Mouse (Mus musculus): Measurements from ENCODE around the gene Dgkd.
"Not testable (repeated sequence)": the region's sequence is repeated elsewhere in the genome, so short reads cannot be mapped to it uniquely, and the experiment has no call there.

Gene Dgkd

GRCm38 (mm10) chr1:87852892-87853600 is at the start of gene Dgkd:
Gene Dgkd, plus strand, starts transcription at chr1:87853287.
- peak; percentile 53 for DNase-seq (ENCODE audit: low read depth)

DNA sequence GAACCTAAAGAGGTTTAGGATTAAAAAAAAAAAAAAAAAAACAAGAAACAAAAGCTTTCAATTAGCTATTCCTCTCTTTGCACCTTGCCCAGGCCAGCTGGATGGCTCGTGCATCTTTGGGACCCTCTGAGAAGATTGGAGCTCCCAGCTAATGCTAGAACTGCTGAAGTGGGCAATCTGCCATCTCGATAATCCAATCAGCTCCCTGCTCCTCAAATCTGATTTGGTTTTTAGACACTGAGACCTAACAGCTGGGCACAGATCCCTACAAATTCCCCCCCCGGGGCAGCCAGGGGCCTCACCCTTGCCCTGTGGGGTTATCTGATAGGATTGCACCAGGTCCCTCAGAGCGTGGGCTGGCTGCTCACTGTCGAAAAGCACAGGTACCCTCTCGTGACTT is 49.5 kb upstream of the Dgkd start, which contains the start of gene Sag:
TSS of gene Sag (plus strand) at position 105 of the 400 bp plus-strand sequence.
- DNase-seq (ENCODE audit: low read depth), result no peak

DNA sequence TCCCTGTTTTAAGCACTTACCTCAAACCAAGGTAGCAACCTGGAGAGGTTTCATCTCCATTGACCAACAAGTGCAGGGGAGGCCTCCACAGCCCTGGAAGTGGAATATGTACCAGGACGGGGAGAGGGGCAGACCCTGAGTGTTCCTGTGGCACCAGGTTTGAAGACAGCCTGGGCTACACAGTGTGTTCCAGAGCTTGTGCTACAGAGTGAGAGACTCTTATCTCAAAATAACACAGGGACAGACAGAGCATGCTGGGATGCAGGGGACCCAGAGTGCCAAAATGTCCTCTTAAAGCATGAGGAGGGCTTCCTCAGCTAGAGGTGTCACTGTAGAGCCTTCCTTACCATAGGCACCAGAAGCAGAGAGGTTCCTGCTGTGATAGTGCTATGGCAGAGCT is 45.3 kb upstream of the Dgkd start:
- DNase-seq (ENCODE audit: low read depth), result no peak

DNA sequence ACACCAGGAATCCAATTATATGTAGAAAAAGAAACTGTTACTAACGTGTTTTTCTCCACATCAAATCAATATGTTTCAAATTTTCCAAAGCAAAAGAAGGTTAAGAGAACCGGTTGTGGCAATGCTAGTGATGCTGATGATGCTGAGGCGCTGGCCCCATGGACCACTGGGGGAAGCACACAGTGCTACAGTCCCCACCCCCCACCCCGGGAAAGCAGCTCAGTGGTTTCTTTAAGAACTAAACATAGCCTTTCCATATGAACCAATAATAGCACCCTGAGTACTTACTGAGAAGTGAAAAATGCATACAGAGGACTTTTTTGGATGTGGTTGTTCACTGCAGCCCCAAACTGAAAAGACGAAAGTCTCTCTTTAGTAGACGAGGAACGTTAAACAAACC is 41.7 kb upstream of the Dgkd start:
- DNase-seq (ENCODE audit: low read depth), result no peak

DNA sequence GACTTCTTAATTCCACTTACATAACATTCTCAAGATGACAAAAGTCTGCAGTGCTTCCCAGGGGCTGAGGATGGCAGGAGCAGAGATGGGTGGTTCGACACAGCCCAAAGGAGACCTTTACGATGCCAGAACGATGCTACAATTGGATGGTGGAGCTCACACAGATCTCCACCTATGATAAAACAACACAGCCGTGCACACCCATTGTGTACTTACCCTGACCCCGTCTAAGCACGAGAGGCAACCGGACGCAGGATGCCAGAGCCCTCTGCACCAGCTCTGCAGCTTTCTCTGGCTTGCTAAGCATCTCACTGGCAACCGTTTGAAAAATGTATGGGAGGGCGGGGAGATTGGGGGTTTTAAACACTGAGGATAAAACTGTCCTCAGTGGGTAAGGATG is 41.0 kb upstream of the Dgkd start:
- DNase-seq (ENCODE audit: low read depth), result no peak

GRCm38 (mm10) chr1:87813155-87813554 is 39.9 kb upstream of the Dgkd start:
- no peak for DNase-seq (ENCODE audit: low read depth)

- no peak for DNase-seq (ENCODE audit: low read depth)
These were observed 39.4 kb upstream of the Dgkd start for GRCm38 (mm10) chr1:87813681-87814080.

DNA sequence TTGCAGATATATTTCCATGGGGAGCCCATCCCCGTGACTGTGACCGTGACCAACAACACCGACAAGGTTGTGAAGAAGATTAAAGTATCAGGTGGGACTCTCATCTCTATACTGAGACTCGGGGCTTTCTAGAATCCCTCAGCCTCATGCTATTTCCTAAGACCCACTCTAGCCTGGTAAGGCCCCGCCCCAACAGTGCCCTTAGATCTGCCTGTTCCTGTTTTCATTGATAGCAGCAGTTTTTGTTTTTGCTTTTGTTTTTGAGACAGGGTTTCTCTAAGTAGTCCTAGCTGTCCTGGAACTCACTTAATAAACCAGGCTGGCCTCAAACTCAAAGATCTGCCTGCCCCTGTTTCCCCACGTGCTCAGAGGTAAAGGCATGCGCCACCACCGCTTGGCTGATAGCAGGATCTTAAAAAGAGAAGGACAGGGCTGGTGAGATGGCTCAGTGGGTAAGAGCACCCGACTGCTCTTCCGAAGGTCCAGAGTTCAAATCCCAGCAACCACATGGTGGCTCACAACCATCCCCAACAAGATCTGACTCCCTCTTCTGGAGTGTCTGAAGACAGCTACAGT is 28.6 kb upstream of the Dgkd start:
- DNase-seq (ENCODE audit: low read depth), result no peak

DNA sequence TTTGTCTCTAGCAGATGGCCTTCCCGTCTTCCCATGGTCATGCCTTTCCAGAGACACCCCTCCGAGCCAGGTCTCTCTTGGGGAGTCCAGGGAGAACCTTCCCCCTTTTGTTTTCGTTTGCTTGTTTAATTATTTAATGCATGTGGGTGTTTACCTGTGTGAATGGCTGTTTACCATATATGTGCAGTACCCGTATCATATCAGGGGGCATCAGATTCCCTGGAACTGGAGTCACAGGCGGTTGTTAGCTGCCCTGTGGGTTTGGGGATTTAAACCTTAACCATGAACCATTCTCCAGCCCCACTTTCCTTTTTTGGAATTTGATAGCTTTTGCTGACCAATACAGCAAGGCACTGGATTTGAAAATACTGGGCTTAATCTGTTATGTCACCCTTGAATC is 27.8 kb upstream of the Dgkd start:
- DNase-seq (ENCODE audit: low read depth), result no peak

GRCm38 (mm10) chr1:87825991-87826390 is 27.1 kb upstream of the Dgkd start:
- no peak for DNase-seq (ENCODE audit: low read depth)

DNA sequence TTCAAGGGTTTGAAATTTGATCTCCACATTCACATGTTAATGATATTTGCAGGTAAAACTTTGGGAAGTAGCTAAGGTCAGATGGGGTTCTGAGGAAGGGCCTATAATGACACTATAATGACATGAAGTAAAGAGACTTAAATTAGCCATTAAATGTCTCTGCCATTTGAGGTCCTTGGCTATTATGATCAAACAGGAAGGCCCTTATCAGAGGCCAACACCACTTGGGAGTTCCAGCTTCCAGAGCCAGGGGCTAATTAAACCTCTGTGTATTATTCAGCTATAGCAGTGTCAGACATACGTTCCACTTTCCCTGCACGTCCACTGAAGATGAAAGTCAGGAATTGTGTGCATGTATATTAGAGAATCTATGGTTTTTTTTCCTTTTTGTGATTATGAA is 26.6 kb upstream of the Dgkd start:
- no peak for DNase-seq (ENCODE audit: low read depth)

- not testable (repeated sequence) for DNase-seq (ENCODE audit: low read depth)
These were observed 25.6 kb upstream of the Dgkd start for GRCm38 (mm10) chr1:87827476-87827875.

- no peak for DNase-seq (ENCODE audit: low read depth)
These were observed 24.9 kb upstream of the Dgkd start for GRCm38 (mm10) chr1:87828185-87828584.

DNA sequence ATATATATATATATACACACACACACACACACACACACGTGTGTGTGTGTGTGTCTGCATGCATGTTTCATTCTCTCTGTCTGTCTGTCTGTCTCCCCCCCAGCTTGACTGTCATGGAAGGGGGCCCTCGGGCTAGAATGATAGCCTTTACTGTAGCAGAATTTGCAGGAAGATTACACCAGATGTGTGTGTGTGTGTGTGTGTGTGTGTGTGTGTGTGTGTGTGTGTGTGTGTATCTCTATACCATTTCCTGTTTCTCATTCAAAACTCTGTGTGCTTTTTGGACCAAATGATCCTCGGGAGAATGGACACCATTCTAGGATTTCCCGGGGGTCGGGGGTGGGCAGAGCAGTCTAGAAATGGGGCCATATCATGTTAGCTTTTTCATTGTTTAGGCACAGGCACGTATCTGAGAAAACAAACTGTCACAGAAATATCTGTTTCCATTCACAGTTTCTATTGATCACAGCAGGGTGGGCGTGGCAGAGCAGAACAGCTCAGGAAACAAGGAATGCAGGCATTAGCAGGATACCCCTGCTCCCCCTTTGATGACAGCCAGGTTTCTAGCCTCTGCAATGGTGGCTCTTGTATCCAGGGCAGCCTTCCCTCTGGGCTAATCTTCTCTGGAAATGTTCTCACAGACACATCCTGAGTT is 24.0 kb upstream of the Dgkd start:
- DNase-seq (ENCODE audit: low read depth), result no peak

DNA sequence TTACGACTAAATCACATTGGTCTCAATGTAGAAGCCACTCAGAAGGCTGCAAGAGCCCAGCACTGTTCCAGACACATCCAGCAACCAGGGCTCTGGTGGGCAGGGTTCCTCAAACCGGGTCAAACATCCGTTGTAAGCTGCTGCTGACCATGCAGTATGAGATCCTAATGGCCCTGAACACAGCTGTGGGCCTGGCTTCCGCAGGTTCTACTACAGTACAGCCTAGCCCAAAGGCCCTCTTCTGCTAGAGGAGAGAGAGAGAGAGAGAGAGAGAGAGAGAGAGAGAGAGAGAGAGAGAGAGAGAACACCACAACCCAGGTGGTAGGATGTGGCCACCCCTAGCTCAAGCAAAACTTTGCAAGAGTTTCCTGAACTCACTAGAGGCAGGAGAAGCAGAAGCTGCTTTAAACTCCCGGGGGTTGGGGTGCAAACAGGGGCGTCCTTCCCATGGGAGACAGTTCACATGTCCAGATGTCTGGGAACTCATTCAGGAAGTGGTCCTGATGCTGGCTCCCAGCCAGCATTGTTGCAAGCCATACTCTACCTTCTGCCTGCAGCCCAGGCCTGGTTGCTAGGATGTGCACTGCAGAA is 23.4 kb upstream of the Dgkd start:
- no peak for DNase-seq (ENCODE audit: low read depth)

GRCm38 (mm10) chr1:87836453-87836852 is 16.6 kb upstream of the Dgkd start:
- no peak for DNase-seq (ENCODE audit: low read depth)

DNA sequence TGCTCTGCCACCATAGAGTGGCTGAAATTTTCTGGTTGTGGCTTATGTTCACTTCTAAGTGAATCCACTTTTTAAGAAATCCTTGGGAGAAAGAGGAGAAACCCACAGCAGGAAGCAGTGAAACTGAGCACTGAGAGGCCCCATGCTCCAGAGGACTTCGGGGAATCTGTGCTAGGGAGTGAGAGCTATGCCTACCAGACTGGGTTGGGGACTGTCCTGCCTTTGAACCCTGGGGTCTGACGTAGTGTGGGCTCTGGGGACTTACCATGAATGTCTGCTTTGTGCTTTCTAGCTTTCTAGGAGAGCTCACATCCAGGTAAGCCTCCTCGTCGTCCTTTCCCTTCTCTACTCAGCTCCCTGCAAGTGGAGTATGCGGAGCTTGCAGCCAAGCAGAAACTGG is 16.1 kb upstream of the Dgkd start:
- no peak for DNase-seq (ENCODE audit: low read depth)

DNA sequence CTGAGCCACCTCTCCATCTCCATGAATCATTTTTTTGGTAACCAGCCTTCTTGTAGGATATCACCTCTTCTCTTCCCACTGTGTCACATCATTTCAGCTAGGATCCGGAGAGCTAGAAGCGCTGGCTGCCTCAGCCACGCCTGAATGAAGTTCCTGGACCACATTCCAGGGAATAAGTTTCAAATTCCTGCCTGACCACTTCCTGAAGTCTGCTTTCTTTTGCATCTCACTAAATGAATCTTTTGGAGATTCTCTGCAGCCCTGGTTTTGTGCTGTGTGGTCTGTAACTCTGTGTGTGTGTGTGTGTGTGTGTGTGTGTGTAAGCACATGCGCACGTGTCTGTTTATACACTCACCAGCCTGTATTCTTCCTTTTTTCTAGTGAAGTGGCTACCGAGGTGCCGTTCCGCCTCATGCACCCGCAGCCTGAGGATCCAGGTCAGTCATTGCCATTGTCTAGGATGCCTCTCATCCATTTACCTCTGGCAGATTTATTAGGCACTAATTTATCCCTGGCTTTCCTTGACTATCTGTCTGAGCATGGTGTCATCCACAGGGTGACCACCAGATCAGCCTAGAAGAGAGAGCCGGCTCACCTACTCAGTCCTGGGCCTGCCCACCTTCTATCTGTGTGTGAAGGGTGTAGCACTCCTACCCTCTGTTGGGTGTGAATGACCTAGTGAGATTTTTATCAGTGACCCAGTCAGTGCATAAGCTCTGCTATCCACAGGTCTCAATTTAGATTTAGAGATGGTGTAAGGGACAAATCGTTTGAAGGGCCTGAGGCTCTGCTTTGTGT is 12.5 kb upstream of the Dgkd start:
- no peak for DNase-seq (ENCODE audit: low read depth)

GRCm38 (mm10) chr1:87846801-87847474 is 6.1 kb upstream of the Dgkd start:
- DNase-seq (ENCODE audit: low read depth), result no peak

GRCm38 (mm10) chr1:87847475-87848168 is 5.5 kb upstream of the Dgkd start:
- no peak for DNase-seq (ENCODE audit: low read depth)
